Mouse (Mus musculus) liver, embryonic 14 days (tissue): ENCODE data around the gene Flad1. TPM values are rescaled to one million over a fixed set of nuclear protein-coding genes. Genes with fewer than 3 reads are reported as not detected.

Experiments used
- polyA plus RNA-seq: library from polyadenylated mRNA; depleted of rRNA; stranded (reverse); fragments of >200 nt; gene quantifications from 2 replicates; pipeline ENCODE4 v1.2.3, GENCODE M21; 2012; rRNA removed

Gene Flad1
- 9.2 and 9.8 TPM in 2 replicates for polyA plus RNA-seq

GRCm38 (mm10) chr3:89411490-89412393 lies at the start of gene Flad1:
Gene Flad1, minus strand, starts transcription at chr3:89411870.

GRCm38 (mm10) chr3:89454401-89455177 lies 42.9 kb upstream of the Flad1 start, which contains the start of gene Pmvk:
Gene Pmvk, plus strand, starts transcription at chr3:89454541.

DNA sequence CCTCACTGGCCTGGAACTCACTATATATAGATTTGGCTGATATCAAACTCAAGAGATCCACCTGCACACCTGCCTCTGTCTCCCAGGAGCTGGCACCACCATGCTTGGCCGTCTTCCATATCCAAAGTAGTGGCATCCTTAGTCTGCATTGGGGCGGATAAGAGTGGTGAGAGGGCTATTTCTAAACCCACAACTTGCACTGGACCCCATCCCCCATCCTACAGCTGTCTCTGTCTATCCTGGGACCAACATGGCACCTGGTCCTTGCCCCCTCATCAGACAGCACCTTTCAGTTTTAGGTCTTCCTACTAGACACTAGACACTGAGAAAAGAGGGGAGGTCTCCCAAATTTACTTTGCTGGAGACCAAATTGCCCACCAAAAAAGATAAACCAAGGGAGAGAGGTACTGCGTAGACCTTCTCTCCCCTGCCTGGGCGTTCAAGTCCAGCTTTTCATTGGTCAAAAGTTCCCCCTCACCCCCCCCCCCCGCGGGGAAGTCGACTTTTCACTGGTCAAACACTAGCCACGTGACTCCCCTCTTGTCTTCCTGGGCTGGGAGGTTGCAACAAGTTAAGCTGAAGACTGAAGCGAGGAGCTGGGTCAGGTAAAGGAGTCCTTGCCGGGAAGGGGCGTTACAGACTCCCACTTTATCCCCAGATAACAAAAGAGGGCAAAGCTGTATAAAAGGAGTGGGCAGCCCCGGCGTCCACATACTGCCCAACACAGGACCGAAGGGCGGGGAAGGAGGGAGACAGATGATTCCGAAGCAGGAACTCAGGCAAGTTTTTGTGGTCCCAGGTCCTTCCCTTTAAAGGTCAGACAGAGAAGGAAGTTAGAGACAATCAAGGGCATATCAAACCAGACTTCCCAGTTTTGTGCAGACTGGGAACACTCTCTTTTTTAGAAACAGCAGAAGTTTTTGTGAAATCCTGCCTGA lies 24.8 kb upstream of the Flad1 start, which contains the start of gene Pbxip1:
Gene Pbxip1 (plus strand): TSS at position 531 of the 938 bp plus-strand sequence.

GRCm38 (mm10) chr3:89430171-89431159 lies 18.8 kb upstream of the Flad1 start, which contains the start of gene Pygo2:
Gene Pygo2, plus strand, starts transcription at chr3:89430214.

DNA sequence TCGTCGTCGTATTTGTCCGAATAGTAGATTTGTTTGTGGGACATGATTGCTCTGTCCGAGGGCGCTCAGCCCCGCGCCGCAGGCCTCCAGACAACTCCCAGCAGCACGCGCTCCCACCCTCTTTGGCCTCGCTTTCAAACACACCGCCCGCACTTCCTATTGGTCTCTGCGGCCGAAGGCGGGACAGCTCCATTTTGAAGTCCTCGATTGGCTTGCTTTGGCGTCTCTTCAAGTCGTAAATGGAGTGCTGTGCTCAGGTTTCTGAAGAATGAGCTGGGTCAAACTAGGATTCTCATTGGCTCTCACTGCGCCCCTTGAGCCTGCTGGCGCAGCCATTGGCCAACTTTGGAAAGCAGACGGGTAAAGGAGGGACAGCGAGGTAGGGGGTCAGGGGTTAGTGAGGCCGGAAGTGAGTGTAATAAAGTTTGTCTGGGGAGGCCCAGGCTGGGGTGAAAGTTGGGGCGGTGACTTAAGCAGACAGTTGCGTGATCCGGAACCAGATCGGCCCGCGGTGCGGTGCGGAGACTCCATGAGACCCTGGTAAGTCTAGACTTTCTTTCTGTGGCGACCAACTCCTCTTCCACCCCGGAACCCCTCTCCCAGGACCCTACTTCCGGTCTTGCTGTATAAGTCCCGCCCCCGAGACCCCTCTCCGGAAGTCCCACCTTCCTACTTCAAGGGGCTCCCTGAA lies 6.6 kb upstream of the Flad1 start, which contains the start of the genes Cks1b and Shc1:
Gene Cks1b (minus strand): TSS at position 214 of the 691 bp plus-strand sequence.
Gene Shc1 (plus strand): TSS at position 274 of the 691 bp plus-strand sequence.

GRCm38 (mm10) chr3:89402693-89403092 lies 9.0 kb downstream of the Flad1 start, which contains the start of gene Lenep:
Gene Lenep, minus strand, starts transcription at chr3:89402793.

DNA sequence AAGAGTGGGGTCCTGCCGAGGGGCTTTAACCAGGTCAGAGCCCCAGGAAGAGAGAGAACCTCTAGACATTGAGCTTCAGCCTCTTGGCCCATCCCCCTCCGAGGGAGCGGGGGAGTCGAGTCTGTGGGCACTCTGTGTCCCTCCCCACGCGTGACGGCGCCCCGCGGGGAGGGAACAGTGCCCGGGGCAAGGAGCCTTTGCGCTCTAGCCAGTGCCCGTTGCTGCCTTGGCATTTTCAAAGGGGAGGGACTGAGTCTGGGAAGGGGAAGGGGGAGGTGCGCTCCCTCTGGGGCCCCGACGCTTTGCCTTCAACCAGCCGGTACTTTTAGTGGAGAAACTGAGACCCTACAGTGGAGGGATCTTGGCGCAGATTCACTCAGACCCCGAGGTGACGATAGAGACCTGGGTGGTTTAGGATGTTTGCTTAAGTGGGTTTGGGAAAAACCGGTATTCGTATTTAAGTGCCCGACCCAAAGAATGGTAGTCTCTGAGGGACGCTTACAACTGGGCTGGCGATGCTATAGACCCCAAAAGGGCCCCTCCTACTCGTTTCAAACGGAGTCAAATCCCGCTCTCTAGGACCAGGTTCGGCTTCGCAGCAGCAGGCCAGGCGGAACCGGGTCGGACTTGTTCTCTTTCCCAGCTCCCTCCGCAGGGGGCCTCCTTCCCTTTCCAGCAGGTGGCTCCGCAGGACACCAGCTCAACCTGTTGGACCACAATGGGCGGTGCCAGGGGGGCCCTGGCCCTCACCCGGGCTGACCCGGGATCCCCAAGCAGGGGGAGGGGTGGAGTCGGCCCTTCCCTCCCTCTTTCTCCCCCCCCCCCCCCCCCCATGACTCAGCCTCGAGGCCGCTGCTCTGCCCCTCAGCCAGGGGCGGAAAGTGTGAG lies 17.4 kb downstream of the Flad1 start, which contains the start of gene Zbtb7b:
Gene Zbtb7b (minus strand): TSS at position 771 of the 888 bp plus-strand sequence.

DNA sequence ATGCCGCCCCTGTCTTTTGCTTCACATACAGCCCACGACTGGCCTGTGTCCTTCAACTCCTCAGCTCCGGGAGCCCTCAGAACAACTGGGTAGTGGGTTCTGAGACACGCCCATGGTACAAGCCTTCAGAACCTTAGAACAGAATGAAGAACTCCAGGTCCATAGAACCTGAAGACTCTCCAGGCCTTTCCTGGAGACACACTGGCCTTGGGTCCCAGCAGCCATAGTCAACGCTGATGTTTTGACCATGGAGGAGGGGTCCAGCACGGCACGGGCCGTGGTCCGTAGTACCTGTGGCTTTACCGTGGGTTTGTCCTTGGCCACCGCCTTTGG lies 46.6 kb downstream of the Flad1 start, which contains the start of gene Dcst1:
Gene Dcst1 (minus strand): TSS at position 101 of the 333 bp plus-strand sequence.

DNA sequence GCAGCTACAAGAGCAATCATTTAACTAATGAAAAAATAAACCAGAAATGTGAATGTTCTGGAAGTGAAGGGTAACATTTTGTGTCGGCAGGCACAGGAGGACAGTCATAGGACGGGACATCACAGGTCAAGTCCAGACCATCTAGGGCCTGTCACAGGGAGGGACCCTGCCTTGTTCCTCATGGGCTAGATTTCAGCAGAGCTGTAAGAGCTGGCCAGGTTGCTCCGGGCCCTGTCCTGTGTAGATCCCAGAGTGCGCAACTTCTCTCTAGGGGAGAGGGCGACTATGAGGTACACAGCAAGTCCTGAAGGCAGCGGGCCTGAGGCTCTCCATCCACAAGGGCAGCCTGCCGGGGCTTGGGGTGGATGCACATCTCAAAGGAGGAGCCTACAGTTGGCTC lies 50.0 kb downstream of the Flad1 start, which contains the start of gene Dcst2:
Gene Dcst2 (plus strand): TSS at position 301 of the 400 bp plus-strand sequence.

Other genes starting within 250 kb of the Flad1 start
- 26.2 and 28.4 TPM in 2 replicates for gene Clk2, start 247.1 kb downstream of the Flad1 start, polyA plus RNA-seq
- 31.9 and 35.9 TPM in 2 replicates for gene Scamp3, start 234.4 kb downstream of the Flad1 start, polyA plus RNA-seq
- 3.6 and 3.7 TPM in 2 replicates for gene Fam189b, start 228.7 kb downstream of the Flad1 start, polyA plus RNA-seq
- 14.6 and 18.2 TPM in 2 replicates for gene Gba, start 208.9 kb downstream of the Flad1 start, polyA plus RNA-seq
- gene Thbs3, start 196.7 kb downstream of the Flad1 start, polyA plus RNA-seq, result 1.1 and 3.1 TPM in 2 replicates
- gene Mtx1, start 184.8 kb downstream of the Flad1 start, polyA plus RNA-seq, result 71.4 and 87.2 TPM in 2 replicates
- 0.08 and 0.14 TPM in 2 replicates for gene Muc1, start 182.8 kb downstream of the Flad1 start, polyA plus RNA-seq
- gene Krtcap2, start 165.9 kb downstream of the Flad1 start, polyA plus RNA-seq, result 23.3 and 25.5 TPM in 2 replicates
- 0.19 and 0.23 TPM in 2 replicates for gene Trim46, start 165.6 kb downstream of the Flad1 start, polyA plus RNA-seq
- gene Dpm3, start 152.5 kb downstream of the Flad1 start, polyA plus RNA-seq, result 82.7 and 87.0 TPM in 2 replicates
- 14.5 and 16.6 TPM in 2 replicates for gene Slc50a1, start 141.3 kb downstream of the Flad1 start, polyA plus RNA-seq
- gene Efna1, start 130.7 kb downstream of the Flad1 start, polyA plus RNA-seq, result 3.6 and 3.7 TPM in 2 replicates
- gene Efna3, start 88.9 kb downstream of the Flad1 start, polyA plus RNA-seq, result 0.03 and 0.15 TPM in 2 replicates
- gene Efna4, start 73.8 kb downstream of the Flad1 start, polyA plus RNA-seq, result 0.82 and 0.97 TPM in 2 replicates
- 5.7 and 6.1 TPM in 2 replicates for gene Adam15, start 61.9 kb downstream of the Flad1 start, polyA plus RNA-seq
- gene Dcst2, start 49.9 kb downstream of the Flad1 start, polyA plus RNA-seq, result 0.03 and 0.06 TPM in 2 replicates
- 0.01 TPM in 1 of 2 replicates, not detected in the other for gene Dcst1, start 46.6 kb downstream of the Flad1 start, polyA plus RNA-seq
- gene Zbtb7b, start 17.1 kb downstream of the Flad1 start, polyA plus RNA-seq, result 5.4 and 7.3 TPM in 2 replicates
- gene Lenep, start 9.1 kb downstream of the Flad1 start, polyA plus RNA-seq, result 0.49 and 0.61 TPM in 2 replicates
- gene Cks1b, start 6.5 kb upstream of the Flad1 start, polyA plus RNA-seq, result 124 and 141 TPM in 2 replicates
- gene Shc1, start 6.6 kb upstream of the Flad1 start, polyA plus RNA-seq, result 34.7 and 39.6 TPM in 2 replicates
- 13.1 and 15.0 TPM in 2 replicates for gene Pygo2, start 18.3 kb upstream of the Flad1 start, polyA plus RNA-seq
- 2.9 and 3.3 TPM in 2 replicates for gene Pbxip1, start 24.8 kb upstream of the Flad1 start, polyA plus RNA-seq
- 33.0 and 35.2 TPM in 2 replicates for gene Pmvk, start 42.7 kb upstream of the Flad1 start, polyA plus RNA-seq
- 0.01 and 0.08 TPM in 2 replicates for gene Kcnn3, start 108.3 kb upstream of the Flad1 start, polyA plus RNA-seq